Mouse (Mus musculus) forebrain, embryonic 14.5 days (tissue): ENCODE data around the gene Ppcdc. TPM values are rescaled to one million over a fixed set of nuclear protein-coding genes. Genes with fewer than 3 reads are reported as not detected.

Experiments
- polyA plus RNA-seq: library from polyadenylated mRNA; unstranded; fragments of >200 nt; fragmentation: Nextera tagmentation; extraction: Ambion mirVana; gene quantifications from 2 replicates; pipeline ENCODE4 v1.2.1, GENCODE M21; 2014

The Ppcdc gene
- polyA plus RNA-seq, 1 experiment from 2014 or later = 19.2 TPM

Other genes starting within 250 kb of the Ppcdc start
- not detected in 2 replicates for gene Trcg1, start 203.6 kb downstream of the Ppcdc start, polyA plus RNA-seq
- 3.9 and 5.2 TPM in 2 replicates for gene 1700017B05Rik, start 177.5 kb downstream of the Ppcdc start, polyA plus RNA-seq
- 73.9 and 91.1 TPM in 2 replicates for gene Scamp5, start 27.9 kb upstream of the Ppcdc start, polyA plus RNA-seq
- 18.5 and 20.4 TPM in 2 replicates for gene Rpp25, start 63.9 kb upstream of the Ppcdc start, polyA plus RNA-seq
- 791 and 827 TPM in 2 replicates for gene Cox5a, start 81.2 kb upstream of the Ppcdc start, polyA plus RNA-seq
- gene Fam219b, start 97.4 kb upstream of the Ppcdc start, polyA plus RNA-seq = 20.4 and 23.6 TPM in 2 replicates
- gene Mpi, start 112.6 kb upstream of the Ppcdc start, polyA plus RNA-seq = 46.1 and 47.5 TPM in 2 replicates
- 55.5 and 56.4 TPM in 2 replicates for gene Scamp2, start 120.8 kb upstream of the Ppcdc start, polyA plus RNA-seq
- gene Ulk3, start 149.3 kb upstream of the Ppcdc start, polyA plus RNA-seq = 5.2 and 10.8 TPM in 2 replicates
- 0.34 and 0.36 TPM in 2 replicates for gene Cplx3, start 166.2 kb upstream of the Ppcdc start, polyA plus RNA-seq
- gene Lman1l, start 180.7 kb upstream of the Ppcdc start, polyA plus RNA-seq = not detected in 2 replicates
- gene Csk, start 213.5 kb upstream of the Ppcdc start, polyA plus RNA-seq = 29.2 and 29.3 TPM in 2 replicates
- gene Cyp1a2, start 243.6 kb upstream of the Ppcdc start, polyA plus RNA-seq = not detected in 2 replicates
- gene Cyp1a1, start 247.8 kb upstream of the Ppcdc start, polyA plus RNA-seq = 0.19 TPM in 1 of 2 replicates, not detected in the other